Mouse (Mus musculus) CH12.LX (cell line): ENCODE results near the gene Pitx1.

ENCODE experiments used
- CTCF ChIP-seq, 2 experiments: IDR thresholded peaks in 1 of 2; conservative IDR thresholded peaks in 1 of 2; 2 replicates each; pipeline ENCODE4 v1.5.1; 2011 to 2012; ENCODE audit warnings: low read depth in 2 of 2, low read length in 2 of 2, improper control_type of control experiment in 1 of 2, inconsistent platforms in 1 of 2, mild to moderate bottlenecking in 1 of 2, moderate library complexity in 1 of 2
- E2F4 ChIP-seq: IDR thresholded peaks from 2 replicates; pipeline ENCODE4 v1.6.1; 2011; ENCODE audit warnings: low read depth, low read length, improper control_type of control experiment; ENCODE audit not compliant: insufficient replicate concordance
- EP300 ChIP-seq: IDR thresholded peaks from 2 replicates; pipeline ENCODE4 v1.6.1; 2011; ENCODE audit warnings: low read length, improper control_type of control experiment
- HCFC1 ChIP-seq: IDR thresholded peaks from 2 replicates; pipeline ENCODE4 v1.6.1; 2012; ENCODE audit warnings: low read depth, mild to moderate bottlenecking, inconsistent platforms, low read length, improper control_type of control experiment
- MAFK ChIP-seq: IDR thresholded peaks from 2 replicates; pipeline ENCODE4 v1.6.1; 2011; ENCODE audit warnings: low read length, improper control_type of control experiment; ENCODE audit not compliant: insufficient replicate concordance
- MAZ ChIP-seq: IDR thresholded peaks from 2 replicates; pipeline ENCODE4 v1.6.1; 2012; ENCODE audit warnings: low read depth, mild to moderate bottlenecking, inconsistent platforms, low read length, improper control_type of control experiment, moderate library complexity
- POLR2A ChIP-seq: IDR thresholded peaks from 2 replicates; pipeline ENCODE4 v1.6.1; 2011; ENCODE audit warnings: low read depth, mild to moderate bottlenecking, improper control_type of control experiment, low read length
- RAD21 ChIP-seq: IDR thresholded peaks from 2 replicates; pipeline ENCODE4 v1.6.1; 2011; ENCODE audit warnings: low read depth, mild to moderate bottlenecking, low read length, improper control_type of control experiment, moderate library complexity
- TBP ChIP-seq: conservative IDR thresholded peaks from 2 replicates; pipeline ENCODE4 v1.6.1; 2011; ENCODE audit warnings: low read depth, low read length, improper control_type of control experiment
- TCF12 ChIP-seq: IDR thresholded peaks from 2 replicates; pipeline ENCODE4 v1.6.1; 2014; ENCODE audit warnings: low read depth, mild to moderate bottlenecking, inconsistent platforms, low read length, improper control_type of control experiment
- ZKSCAN1 ChIP-seq: IDR thresholded peaks from 2 replicates; pipeline ENCODE4 v1.6.1; 2012; ENCODE audit warnings: low read depth, inconsistent platforms, low read length, improper control_type of control experiment, borderline replicate concordance
- ZMIZ1 ChIP-seq: IDR thresholded peaks from 2 replicates; pipeline ENCODE4 v1.6.1; 2012; ENCODE audit warnings: low read depth, mild to moderate bottlenecking, inconsistent platforms, low read length, improper control_type of control experiment
- ZNF384 ChIP-seq: IDR thresholded peaks from 2 replicates; pipeline ENCODE4 v1.6.1; 2012; ENCODE audit warnings: low read depth, low read length, improper control_type of control experiment, inconsistent platforms

DNA sequence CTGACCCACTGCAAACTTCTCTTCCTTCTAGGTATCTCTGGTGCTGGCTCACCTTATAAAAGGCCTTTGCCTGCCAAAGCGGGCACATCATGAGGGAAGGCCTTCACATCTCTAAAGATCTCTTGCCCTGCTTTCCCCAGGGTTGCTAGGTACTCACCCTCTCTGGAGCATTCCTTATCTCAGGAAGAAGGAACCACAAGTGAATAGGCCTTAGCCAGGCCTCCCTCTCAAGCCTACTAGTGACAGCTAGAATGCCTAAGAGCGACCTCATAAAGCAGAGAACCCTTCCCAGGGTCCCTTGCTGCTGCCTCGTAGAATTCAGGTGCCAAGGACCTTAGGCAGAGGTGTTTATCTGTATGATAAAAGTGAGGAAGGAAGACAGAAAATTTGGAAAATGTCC, 51.7 kb downstream of the Pitx1 start, which contains the start of gene Catsper3:
- no peak for TF ChIP-seq POLR2A
- no peak for TF ChIP-seq HCFC1
- TF ChIP-seq RAD21, result no peak
- TF ChIP-seq CTCF (conservative IDR thresholded peaks at IDR 0.05 in 1 of 2, IDR thresholded peaks at IDR 0.05 in 1 of 2; ENCODE audit: low read depth in 2 of 2, low read length in 2 of 2), result no peak
- TF ChIP-seq TBP, result no peak
- TF ChIP-seq EP300, result no peak
- TF ChIP-seq ZMIZ1, result no peak
- no peak for TF ChIP-seq ZKSCAN1
- no peak for TF ChIP-seq ZNF384
- no peak for TF ChIP-seq TCF12
- TF ChIP-seq E2F4, result no peak
- TF ChIP-seq MAZ, result no peak
- no peak for TF ChIP-seq MAFK
